Mouse (Mus musculus) NIH3T3 (cell line): ENCODE results near the gene Slc16a14.
"Not testable (repeated sequence)": the region's sequence is repeated elsewhere in the genome, so short reads cannot be mapped to it uniquely, and the experiment has no call there.

Source experiments
- DNase-seq: peaks from one replicate; pipeline ENCODE4 v3.0.0-alpha.2; 2012; ENCODE audit warnings: low read depth

Slc16a14 gene

GRCm38 (mm10) chr1:84934503-84935333 is at the start of gene Slc16a14:
Gene Slc16a14 (minus strand): TSS chr1:84935134.
- peak; percentile 33 for DNase-seq

- DNase-seq = not testable (repeated sequence)
Observed at GRCm38 (mm10) chr1:84961779-84962178, 26.8 kb upstream of the Slc16a14 start.

GRCm38 (mm10) chr1:84957713-84958112 is 22.8 kb upstream of the Slc16a14 start:
- not testable (repeated sequence) for DNase-seq

- DNase-seq = not testable (repeated sequence)
Observed at GRCm38 (mm10) chr1:84956771-84957170, 21.8 kb upstream of the Slc16a14 start.

GRCm38 (mm10) chr1:84952456-84953181 is 17.7 kb upstream of the Slc16a14 start:
- no peak for DNase-seq

- no peak for DNase-seq
Observed at GRCm38 (mm10) chr1:84951566-84951965, 16.6 kb upstream of the Slc16a14 start.

GRCm38 (mm10) chr1:84947390-84947789 is 12.5 kb upstream of the Slc16a14 start:
- DNase-seq = no peak

GRCm38 (mm10) chr1:84945950-84946349 is 11.0 kb upstream of the Slc16a14 start:
- no peak for DNase-seq

- DNase-seq = no peak
Observed at GRCm38 (mm10) chr1:84943549-84943948, 8.6 kb upstream of the Slc16a14 start.

- no peak for DNase-seq
Observed at GRCm38 (mm10) chr1:84942666-84943065, 7.7 kb upstream of the Slc16a14 start.

- no peak for DNase-seq
Observed at GRCm38 (mm10) chr1:84940322-84940721, 5.4 kb upstream of the Slc16a14 start.

- DNase-seq = no peak
Observed at GRCm38 (mm10) chr1:84939466-84939865, 4.5 kb upstream of the Slc16a14 start.

GRCm38 (mm10) chr1:84936716-84937510 is 2.0 kb upstream of the Slc16a14 start:
- no peak for DNase-seq

- DNase-seq = peak; percentile 39
Observed at GRCm38 (mm10) chr1:84935668-84936067, 734 bp upstream of the Slc16a14 start.

GRCm38 (mm10) chr1:84934151-84934502 is 807 bp downstream of the Slc16a14 start:
- no peak for DNase-seq

- DNase-seq = peak; percentile 56
Observed at GRCm38 (mm10) chr1:84933472-84934150, 1.3 kb downstream of the Slc16a14 start.

GRCm38 (mm10) chr1:84925599-84925998 is 9.3 kb downstream of the Slc16a14 start:
- DNase-seq = no peak

- no peak for DNase-seq
Observed at GRCm38 (mm10) chr1:84924134-84924533, 10.8 kb downstream of the Slc16a14 start.

- DNase-seq = no peak
Observed at GRCm38 (mm10) chr1:84923432-84923831, 11.5 kb downstream of the Slc16a14 start.

- DNase-seq = no peak
Observed at GRCm38 (mm10) chr1:84918865-84919264, 16.1 kb downstream of the Slc16a14 start.

GRCm38 (mm10) chr1:84915010-84915409 is 19.9 kb downstream of the Slc16a14 start:
- DNase-seq = no peak

GRCm38 (mm10) chr1:84912571-84912970 is 22.4 kb downstream of the Slc16a14 start:
- DNase-seq = no peak
